Mouse (Mus musculus): ENCODE measurements around the gene Gpsm2.

The Gpsm2 gene

GRCm38 (mm10) chr3:108722036-108722872 lies at the start of gene Gpsm2:
Gene Gpsm2, minus strand, starts transcription at chr3:108722309.
- peak; percentile 97 for DNase-seq (ENCODE audit: low read depth)

- peak; percentile 80 for DNase-seq (ENCODE audit: low read depth)
These were observed 48.7 kb upstream of the Gpsm2 start for GRCm38 (mm10) chr3:108770725-108771368.

GRCm38 (mm10) chr3:108769547-108769946 lies 47.4 kb upstream of the Gpsm2 start:
- no peak for DNase-seq (ENCODE audit: low read depth)

- DNase-seq (ENCODE audit: low read depth): peak; percentile 40
These were observed 45.3 kb upstream of the Gpsm2 start for GRCm38 (mm10) chr3:108767416-108767815.

- DNase-seq (ENCODE audit: low read depth): no peak
These were observed 44.8 kb upstream of the Gpsm2 start for GRCm38 (mm10) chr3:108766943-108767342.

GRCm38 (mm10) chr3:108765476-108765875 lies 43.4 kb upstream of the Gpsm2 start:
- DNase-seq (ENCODE audit: low read depth): no peak

- DNase-seq (ENCODE audit: low read depth): no peak
These were observed 42.9 kb upstream of the Gpsm2 start for GRCm38 (mm10) chr3:108764976-108765375.

GRCm38 (mm10) chr3:108763691-108764090 lies 41.6 kb upstream of the Gpsm2 start:
- no peak for DNase-seq (ENCODE audit: low read depth)

- no peak for DNase-seq (ENCODE audit: low read depth)
These were observed 40.5 kb upstream of the Gpsm2 start for GRCm38 (mm10) chr3:108762597-108763111.

GRCm38 (mm10) chr3:108759566-108760420 lies 37.7 kb upstream of the Gpsm2 start:
- DNase-seq (ENCODE audit: low read depth): no peak

- no peak for DNase-seq (ENCODE audit: low read depth)
These were observed 35.5 kb upstream of the Gpsm2 start for GRCm38 (mm10) chr3:108757570-108757969.

GRCm38 (mm10) chr3:108756131-108756530 lies 34.0 kb upstream of the Gpsm2 start:
- DNase-seq (ENCODE audit: low read depth): no peak

GRCm38 (mm10) chr3:108755542-108755941 lies 33.4 kb upstream of the Gpsm2 start:
- no peak for DNase-seq (ENCODE audit: low read depth)

- no peak for DNase-seq (ENCODE audit: low read depth)
These were observed 32.4 kb upstream of the Gpsm2 start for GRCm38 (mm10) chr3:108754541-108754940.

GRCm38 (mm10) chr3:108751691-108752090 lies 29.6 kb upstream of the Gpsm2 start:
- DNase-seq (ENCODE audit: low read depth): no peak

- no peak for DNase-seq (ENCODE audit: low read depth)
These were observed 29.0 kb upstream of the Gpsm2 start for GRCm38 (mm10) chr3:108751061-108751460.

GRCm38 (mm10) chr3:108744060-108744459 lies 22.0 kb upstream of the Gpsm2 start:
- DNase-seq (ENCODE audit: low read depth): no peak

GRCm38 (mm10) chr3:108739045-108739708 lies 17.1 kb upstream of the Gpsm2 start, which contains the start of gene Aknad1:
Gene Aknad1, plus strand, starts transcription at chr3:108739658.
- DNase-seq (ENCODE audit: low read depth): no peak

- peak; percentile 52 for DNase-seq (ENCODE audit: low read depth)
These were observed 15.7 kb upstream of the Gpsm2 start for GRCm38 (mm10) chr3:108737761-108738160.

GRCm38 (mm10) chr3:108730316-108730715 lies 8.2 kb upstream of the Gpsm2 start:
- DNase-seq (ENCODE audit: low read depth): peak; percentile 55

GRCm38 (mm10) chr3:108727776-108728175 lies 5.7 kb upstream of the Gpsm2 start:
- no peak for DNase-seq (ENCODE audit: low read depth)

GRCm38 (mm10) chr3:108727344-108727743 lies 5.2 kb upstream of the Gpsm2 start:
- DNase-seq (ENCODE audit: low read depth): peak; percentile 38

All from induced T-regulatory cell, adult 2 months (primary cell).